Mouse (Mus musculus): ENCODE measurements at regions not wholly inside any gene's neighbourhood (a gene's known extent, or its start where the extent isn't known, plus 50 kb on each side); places are given as distances from the start of the nearest gene placed in this dataset.

DNA sequence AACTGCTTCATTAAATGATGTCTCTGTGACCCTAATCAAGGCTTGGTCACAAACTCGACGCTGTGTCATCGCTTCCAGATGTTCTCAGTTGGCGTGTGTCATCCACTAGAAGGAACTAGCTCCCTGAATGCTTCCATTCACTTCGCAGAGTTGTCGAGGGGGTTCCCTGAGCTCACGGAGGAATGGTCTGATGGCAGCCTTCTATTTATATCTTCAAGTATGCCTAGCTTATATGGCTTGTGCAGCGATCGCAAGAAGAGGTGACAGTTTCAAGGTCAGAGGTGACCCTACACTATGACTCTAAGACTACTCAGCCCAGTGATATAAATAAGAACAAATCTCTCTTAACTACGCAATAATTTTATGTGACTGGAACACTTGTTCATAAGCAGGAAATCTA, 126.3 kb downstream of the Nr4a2 start:
- no peak for DNase-seq

DNA sequence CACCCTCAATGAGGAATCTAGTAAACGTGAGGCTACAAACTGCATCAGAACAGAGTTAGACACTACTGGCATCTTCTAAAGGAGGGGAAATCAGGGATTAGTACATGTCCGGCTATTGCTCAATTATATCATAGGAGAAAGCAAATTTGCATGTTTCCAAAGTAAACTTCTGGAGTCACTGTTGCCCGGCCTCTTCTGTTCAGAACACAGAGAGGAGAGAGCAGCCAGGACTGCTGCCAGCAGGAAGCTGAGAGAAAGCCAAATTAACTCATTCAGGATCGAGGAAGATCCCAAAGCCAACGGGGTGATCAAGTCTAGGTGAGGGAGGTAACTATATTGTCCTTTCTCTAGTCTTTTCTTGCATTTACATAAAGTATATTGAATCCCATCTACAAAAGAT, 131.0 kb downstream of the Nr4a2 start:
- DNase-seq = no peak

DNA sequence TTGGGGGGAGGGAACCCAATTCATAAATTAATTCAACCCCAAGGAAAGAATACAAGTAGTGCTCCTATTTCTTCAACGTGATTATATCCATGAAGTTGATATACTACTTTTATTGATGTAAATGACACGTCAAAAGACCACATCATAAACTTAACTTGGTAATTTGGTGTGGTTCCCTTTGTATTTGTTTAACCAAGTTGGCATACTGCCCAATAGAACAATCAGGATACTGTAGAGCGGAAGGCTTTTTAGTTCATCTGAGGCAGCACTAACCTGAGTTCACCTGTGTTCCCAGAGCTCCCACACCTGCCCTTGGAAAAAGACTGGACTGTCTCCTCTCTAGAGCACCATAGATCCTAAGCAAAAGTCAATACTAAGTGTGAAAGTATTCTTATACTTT, 132.0 kb downstream of the Nr4a2 start:
- DNase-seq = no peak

DNA sequence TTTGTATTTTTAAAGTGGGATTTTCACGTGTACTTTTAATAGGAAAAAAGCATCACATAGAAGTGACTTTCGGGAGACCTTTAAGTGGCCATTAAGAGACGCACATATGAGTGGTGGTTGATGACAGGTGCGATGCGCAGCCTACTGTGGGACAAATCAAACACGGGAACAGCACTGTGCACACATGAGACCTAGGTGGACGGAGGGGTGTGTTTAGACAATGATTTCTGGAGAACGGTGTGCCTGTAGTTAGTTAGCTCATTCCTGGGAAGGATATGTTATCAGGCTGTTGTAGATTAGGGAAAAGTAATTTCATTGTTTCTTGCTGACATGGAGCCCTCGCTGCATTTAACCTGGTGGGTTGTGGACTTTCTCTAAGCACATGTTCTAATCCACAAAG, 133.0 kb downstream of the Nr4a2 start:
- DNase-seq = no peak

DNA sequence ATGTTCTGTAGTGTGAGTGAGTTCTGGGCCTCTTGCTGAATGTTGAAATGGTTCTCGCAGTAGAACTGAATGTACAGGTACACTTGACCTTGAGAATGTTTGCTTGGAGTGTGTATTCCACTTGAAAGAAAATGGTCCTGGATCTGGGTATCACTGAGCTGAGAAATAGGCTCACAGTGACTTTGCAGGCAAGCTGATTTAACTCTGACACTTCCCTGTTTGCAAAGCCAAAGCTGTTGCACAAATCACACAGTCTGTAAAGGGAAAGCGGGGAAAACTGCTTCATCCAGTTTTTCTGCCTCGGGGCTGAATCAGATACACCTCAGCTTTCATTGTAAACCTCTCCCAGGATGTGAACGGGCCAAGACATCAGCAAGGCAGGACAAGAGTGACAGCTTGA, 140.6 kb downstream of the Nr4a2 start:
- no peak for DNase-seq

DNA sequence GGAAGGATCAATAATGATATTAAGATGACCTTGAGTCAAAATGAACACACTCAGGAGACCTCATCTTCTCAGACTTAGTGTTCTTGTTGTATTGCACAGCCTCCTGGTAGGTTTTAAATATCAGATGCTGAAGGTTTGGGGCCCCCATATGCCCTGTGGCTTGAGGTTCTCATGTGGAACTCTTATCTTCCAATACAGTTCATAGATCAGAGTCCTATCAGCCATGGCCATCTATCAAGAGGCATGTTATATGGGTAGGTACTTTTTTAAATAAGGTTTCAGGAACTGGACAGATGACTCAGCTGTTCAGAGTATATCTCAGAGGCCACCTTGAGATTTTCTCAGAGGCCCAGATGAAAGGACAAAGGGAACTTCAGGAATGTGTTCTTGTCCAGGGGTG, 143.2 kb downstream of the Nr4a2 start:
- no peak for DNase-seq

DNA sequence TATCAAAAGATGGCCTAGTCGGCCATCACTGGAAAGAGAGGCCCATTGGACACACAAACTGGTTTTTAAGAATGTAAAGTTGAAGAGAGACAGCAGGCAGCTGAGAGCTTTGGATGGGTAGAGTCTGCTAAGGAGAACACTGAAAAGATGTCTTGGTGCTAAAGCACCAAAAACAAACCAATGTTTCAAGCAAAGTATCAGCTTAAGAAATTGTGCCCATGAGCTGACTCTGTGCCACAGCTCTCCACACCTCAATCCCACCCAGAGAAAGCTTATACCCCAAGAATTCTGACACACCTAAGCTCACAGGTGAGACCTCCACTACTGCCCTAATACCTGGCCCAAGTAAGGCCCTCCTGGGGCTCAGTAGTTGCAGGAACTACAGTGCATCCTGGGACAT, 148.1 kb downstream of the Nr4a2 start:
- no peak for DNase-seq

DNA sequence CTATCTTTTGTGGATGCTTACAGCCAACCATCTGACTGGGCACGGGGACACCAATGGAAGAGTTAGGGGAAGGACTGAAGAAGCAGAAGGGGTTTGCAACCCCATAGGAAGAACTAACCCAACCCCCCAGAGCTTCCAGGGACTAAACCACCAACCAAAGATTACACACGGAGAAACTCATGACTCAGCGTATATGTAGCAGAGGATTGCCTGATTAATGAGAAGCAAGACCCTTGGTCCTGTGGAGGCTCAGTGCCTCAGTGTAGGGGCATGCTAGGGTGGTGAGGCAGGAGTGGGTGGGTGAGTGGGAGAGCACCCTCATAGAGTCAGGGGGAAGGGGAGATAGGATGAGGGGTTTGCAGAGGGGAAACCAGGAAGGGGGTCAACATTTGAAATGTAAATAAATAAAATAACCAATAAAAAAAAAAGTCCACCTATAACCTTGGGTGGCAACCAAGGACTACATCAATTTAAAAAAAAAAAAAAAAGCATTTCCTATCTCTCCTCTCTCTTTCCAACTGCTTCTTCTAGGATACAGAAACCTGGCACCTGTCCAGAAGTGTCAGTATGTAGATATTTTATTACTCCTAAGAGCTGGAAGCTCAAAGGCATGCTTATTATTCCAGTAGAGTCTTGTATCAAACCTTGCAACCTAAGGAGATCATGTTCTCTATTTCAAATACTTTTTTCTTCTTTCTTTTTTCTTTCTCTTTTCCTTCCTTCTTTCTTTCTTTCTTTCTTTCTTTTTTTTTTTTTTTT, 159.7 kb downstream of the Nr4a2 start:
- peak; percentile 21 for DNase-seq

DNA sequence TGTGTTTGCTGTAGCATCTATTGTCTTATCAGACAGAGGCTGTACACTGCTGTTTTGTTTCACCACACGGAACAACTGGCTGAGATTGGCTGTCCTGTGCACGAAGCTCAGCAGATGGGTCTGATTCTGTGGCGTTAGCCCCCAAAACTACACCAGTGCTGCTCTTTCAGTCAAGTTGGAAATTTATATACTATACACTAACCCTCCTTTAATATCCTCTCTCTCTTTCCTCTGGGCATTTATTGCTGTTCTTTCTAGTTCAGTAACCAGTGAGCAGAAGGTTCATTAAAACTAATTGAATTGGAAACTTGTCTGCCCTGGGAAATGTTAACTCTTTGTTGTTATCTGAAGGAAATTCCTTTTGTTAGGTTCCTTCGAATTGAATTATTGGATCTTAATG, 164.1 kb downstream of the Nr4a2 start:
- DNase-seq = no peak

DNA sequence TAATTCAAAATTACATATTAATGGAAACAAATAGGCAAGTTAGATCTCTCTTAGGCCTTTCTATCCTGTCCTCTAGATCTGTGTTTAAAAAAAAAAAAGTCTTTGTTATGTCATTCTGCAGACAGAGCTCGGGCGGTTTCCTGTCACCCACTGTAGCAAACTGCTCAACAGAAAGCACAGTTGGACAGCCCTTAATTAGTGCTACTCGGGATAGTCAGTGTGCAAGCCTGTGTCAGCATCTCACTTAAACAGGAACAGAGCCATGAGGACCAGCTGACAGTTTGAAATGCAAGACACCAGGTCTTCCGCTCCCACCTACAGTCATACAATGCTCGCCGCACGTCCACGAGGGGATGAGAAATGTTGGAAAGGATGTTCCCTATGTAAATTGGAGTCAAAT, 170.5 kb downstream of the Nr4a2 start:
- no peak for DNase-seq

DNA sequence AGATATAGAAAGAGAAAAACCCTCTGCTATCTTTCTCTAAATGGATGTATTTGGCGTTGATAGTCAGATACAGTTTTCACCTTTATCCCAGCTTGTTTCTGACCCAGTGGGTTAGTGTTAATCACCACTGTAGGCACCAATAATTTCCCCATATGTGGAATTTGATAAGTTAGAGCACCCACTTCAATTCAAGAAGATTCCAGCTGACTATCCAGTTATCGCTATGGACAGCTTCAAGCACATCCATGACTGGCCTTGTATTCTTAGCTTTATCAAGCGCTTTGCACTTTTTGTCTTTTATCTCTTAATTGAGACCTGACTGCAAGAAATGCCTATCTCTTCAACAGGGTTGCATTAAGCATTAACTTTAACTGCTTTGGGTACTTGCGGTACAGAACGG, 211.3 kb downstream of the Nr4a2 start:
- no peak for DNase-seq

DNA sequence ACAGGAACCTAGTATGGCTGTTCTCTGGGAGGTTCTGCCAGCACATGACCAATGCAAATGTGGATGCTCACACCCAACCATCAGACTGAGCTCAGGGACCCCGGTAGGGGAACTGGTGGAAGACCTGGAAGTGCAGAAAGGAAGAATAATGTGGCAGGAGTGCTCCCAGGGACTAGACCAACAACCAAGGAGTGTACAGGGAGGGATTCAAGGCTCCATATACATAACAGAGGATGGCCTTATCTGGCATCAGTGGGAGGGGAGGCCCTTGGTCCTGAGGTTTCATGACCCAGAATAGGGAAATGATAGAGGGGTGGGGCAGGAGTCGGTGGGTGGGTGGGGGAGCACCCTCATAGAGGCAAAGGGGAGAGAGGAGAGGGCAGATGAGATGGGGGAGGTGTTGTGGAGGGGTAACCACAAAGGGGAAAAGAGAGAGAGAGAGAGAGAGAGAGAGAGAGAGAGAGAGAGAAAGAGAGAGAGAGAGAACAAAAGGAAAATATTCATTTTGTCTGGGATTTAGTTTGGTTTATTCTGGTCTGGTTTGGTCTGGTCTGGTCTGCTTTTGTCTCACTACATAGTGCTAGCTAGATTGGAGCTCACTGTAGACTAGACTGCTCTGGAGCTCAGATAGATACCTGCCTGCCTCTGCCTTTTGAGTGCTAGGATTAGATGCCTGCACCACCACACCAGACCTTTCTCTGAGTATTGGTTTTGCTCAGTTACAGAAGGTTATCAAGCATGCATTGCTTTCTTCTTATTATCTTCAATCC, 214.5 kb downstream of the Nr4a2 start:
- DNase-seq = no peak

DNA sequence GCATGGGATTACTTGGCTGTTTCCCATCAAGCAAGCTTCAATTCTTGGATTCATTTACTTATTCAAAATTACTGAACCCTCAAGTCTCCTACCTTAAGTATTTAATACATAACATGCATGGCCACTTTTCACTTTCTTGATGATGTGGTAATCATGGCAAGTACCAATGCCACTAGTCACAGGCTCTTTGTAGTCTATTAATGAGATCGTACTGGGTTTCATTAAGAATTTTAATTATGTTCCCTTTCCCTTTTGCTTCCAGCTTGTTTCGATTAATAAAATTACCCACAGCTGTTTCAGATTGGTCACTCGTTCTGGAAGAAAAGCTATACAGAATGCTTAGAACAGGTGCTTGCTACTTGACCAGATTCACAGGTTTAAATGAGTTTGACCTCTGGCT, 238.6 kb downstream of the Nr4a2 start:
- no peak for DNase-seq

DNA sequence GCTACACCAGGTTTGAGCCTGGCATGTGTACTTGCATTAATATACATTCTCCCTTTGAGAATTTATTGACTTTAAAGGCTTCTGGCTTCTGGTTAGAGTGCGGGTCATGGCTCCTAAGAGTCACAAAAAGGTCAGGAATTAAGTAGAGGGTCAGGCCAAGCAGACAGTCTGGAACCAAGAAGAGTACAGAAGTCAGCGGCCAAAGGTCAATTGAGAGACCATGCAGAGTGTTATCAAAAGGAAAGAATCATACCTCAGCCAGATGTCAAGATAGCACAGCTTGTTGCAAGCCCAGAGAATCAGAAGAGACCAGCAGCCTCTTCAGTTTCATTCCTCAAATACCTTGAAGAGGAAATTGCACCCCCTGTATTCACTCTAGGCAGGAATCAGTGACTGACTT, 263.0 kb downstream of the Nr4a2 start:
- no peak for DNase-seq

DNA sequence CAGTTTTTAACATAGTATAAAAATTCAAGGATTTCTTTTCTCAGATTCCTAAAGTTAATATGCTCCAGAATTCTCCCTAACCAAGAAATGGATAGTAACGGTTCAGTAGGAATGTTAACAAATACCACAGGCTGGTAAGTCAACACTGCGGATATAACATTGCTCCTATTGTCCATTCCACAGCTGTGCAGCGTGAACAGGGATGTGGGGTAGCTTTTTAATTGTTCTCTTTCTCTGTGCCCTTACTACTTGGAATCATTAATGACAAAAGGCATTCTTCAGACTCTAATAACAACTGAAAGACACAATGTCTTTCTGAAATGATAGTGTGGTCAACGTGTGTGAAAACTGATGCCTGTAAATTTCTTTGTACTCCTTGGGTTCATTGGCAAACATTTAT, 303.3 kb downstream of the Nr4a2 start:
- DNase-seq = no peak

DNA sequence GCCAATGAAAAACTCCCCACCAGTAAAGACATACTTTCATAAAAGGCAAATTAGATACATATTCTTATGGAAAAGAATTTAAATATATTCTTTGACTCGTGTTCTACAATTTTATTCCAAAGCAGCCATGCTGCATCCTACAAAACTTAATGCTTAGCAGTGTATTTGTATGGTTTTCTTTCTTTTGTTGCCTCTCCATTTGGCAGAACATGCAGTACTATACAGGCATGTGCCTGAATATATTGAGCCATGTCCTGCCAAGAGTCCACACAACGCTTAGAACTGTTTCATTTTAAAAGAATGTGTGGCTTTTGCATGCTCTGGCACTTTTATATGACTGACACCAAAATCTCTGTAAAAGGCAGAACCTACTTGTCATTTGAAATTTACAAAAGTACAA, 339.0 kb downstream of the Nr4a2 start:
- DNase-seq = no peak

Measured in kidney, postnatal 10 days (tissue).